Mouse (Mus musculus) liver, adult 2 months (tissue): Measurements from ENCODE around the gene Htra1. TPM values are rescaled to one million over a fixed set of nuclear protein-coding genes. Genes with fewer than 3 reads are reported as not detected.

Experiments
- DNase-seq: peaks from one replicate; pipeline ENCODE4 v3.0.0-alpha.2; 2011; ENCODE audit warnings: low read depth, low spot score; ENCODE audit errors: extremely low read depth
- H3K27ac ChIP-seq: fragments of 200-500 bp; replicated peaks from 2 replicates; pipeline ENCODE4 v1.5.1; 2012; ENCODE audit warnings: low read depth, mild to moderate bottlenecking, control low read depth, inconsistent platforms, low read length; ENCODE audit not compliant: insufficient read depth
- H3K27me3 ChIP-seq: fragments of 200-500 bp; 2 replicates; pipeline ENCODE4 v1.6.1; 2012; ENCODE audit warnings: mild to moderate bottlenecking, moderate library complexity, low read length, inconsistent platforms; ENCODE audit not compliant: control insufficient read depth, insufficient read depth
- H3K36me3 ChIP-seq: fragments of 200-500 bp; 2 replicates; pipeline ENCODE4 v1.6.1; 2012; ENCODE audit warnings: low read length, inconsistent platforms; ENCODE audit not compliant: control insufficient read depth, insufficient read depth
- H3K4me1 ChIP-seq: fragments of 200-500 bp; 2 replicates; pipeline ENCODE4 v1.6.1; 2011; ENCODE audit warnings: low read length; ENCODE audit not compliant: control insufficient read depth, insufficient read depth
- H3K4me3 ChIP-seq: fragments of 200-500 bp; 2 replicates; pipeline ENCODE4 v1.5.1; 2011; ENCODE audit warnings: low read depth, mild to moderate bottlenecking, control low read depth, low read length, moderate library complexity; ENCODE audit not compliant: insufficient read depth
- H3K79me2 ChIP-seq: fragments of 200-500 bp; 2 replicates; pipeline ENCODE4 v1.6.1; 2012; ENCODE audit warnings: inconsistent platforms, mild to moderate bottlenecking, low read length, moderate library complexity; ENCODE audit not compliant: control insufficient read depth, insufficient read depth
- H3K9ac ChIP-seq: fragments of 200-500 bp; 2 replicates; pipeline ENCODE4 v1.6.1; 2012; ENCODE audit warnings: low read depth, mild to moderate bottlenecking, control low read depth, inconsistent platforms, low read length
- CTCF ChIP-seq: fragments of 200-500 bp; IDR thresholded peaks from 2 replicates; pipeline ENCODE4 v1.5.1; 2011; ENCODE audit warnings: low read depth, low read length, control low read depth
- POLR2A ChIP-seq: fragments of 200-500 bp; IDR thresholded peaks from 2 replicates; pipeline ENCODE4 v1.6.1; 2011; ENCODE audit warnings: low read length, control low read depth; ENCODE audit not compliant: insufficient read depth; ENCODE audit errors: extremely low read depth
- WGBS: fragments of 180-500 bp; shearing (Covaris S2); methylation state at CpG from one replicate; pipeline ENCODE4 v1.1.7; 2018; 5-methylcytosine and 5-hydroxymethylcytosine counted together
- polyA plus RNA-seq: library from polyadenylated mRNA; depleted of rRNA; stranded (reverse); fragments of >200 nt; gene quantifications from 2 replicates; pipeline ENCODE4 v1.2.3, GENCODE M21; 2012
- total RNA-seq: library from RNA; depleted of rRNA; stranded (reverse); fragments of >200 nt; gene quantifications from 2 replicates; pipeline ENCODE4 v1.2.3, GENCODE M21; 2014

The Htra1 gene
- total and polyA plus RNA-seq, 2 experiments, result 2.6 to 3.2 TPM

DNA sequence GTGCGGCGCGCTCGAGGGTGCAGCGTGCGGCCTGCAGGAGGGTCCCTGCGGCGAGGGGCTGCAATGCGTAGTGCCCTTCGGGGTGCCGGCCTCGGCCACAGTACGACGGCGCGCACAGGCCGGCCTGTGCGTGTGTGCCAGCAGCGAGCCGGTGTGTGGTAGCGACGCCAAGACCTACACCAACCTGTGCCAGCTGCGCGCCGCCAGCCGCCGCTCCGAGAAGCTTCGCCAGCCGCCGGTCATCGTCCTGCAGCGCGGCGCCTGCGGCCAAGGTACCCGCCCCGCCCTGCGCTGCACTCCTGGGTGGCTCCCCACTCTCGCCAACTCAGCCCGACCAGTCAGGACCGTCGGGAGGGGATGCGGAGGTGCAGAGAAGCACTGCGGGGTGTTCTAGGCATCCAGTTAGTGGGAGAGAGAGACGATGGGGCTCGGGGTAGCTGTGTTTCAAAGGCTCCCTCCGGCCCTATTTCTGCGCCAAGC lies 601 bp downstream of the Htra1 start:
- peak overlapping the region; percentile 61; the same call in 1 of the 2 replicates for H3K4me3 ChIP-seq
- DNase-seq, result peak; percentile 40
- H3K27ac ChIP-seq, result no peak overlapping the region
- WGBS, result 1% methylated on average over 49 of the region's 49 CpGs
- H3K27me3 ChIP-seq, result peaks cover 9% of the 10 kb centered on the region
- H3K79me2 ChIP-seq, result no peaks in the 10 kb centered on the region
- no peaks in the 10 kb centered on the region for H3K36me3 ChIP-seq
- H3K9ac ChIP-seq, result peak overlapping the region; percentile 67
- TF ChIP-seq POLR2A (no peak), CTCF (no peak)
- H3K4me1 ChIP-seq, result peaks cover 5% of the 10 kb centered on the region; the same call in 1 of the 2 replicates

- DNase-seq, result no peak
- TF ChIP-seq CTCF, result no peak
- TF ChIP-seq POLR2A, result no peak
- H3K27me3 ChIP-seq, result peaks cover 9% of the 10 kb centered on the region
These were observed 1.4 kb downstream of the Htra1 start for GRCm38 (mm10) chr7:130937266-130937841.

DNA sequence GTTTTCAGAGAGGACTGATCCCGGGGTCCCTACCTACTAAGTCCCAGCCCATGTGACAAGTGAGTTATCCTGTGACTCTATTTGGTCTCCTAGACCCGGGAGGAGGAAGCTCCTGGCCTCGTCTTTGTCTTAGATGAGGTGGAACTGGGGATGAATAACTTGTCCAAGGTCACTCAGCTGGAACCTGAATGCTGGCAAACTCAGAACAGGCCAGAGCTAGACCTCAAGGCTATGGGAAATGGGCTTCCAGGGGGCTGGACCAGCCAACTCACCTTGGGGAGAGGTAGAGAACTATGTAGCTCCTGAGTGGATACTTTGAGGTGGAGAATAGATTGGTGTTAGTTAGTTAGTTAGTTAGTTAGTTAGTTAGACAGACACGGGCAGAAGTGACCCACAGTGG lies 2.1 kb downstream of the Htra1 start:
- WGBS, result 55% methylated on average over 4 of the region's 4 CpGs
- Histone ChIP-seq H3K4me3 (no peak overlapping the region), H3K9ac (no peak overlapping the region), H3K27ac (no peak overlapping the region), H3K27me3 (peaks cover 9% of the 10 kb centered on the region), H3K79me2 (no peaks in the 10 kb centered on the region), H3K4me1 (peaks cover 5% of the 10 kb centered on the region; the same call in 1 of the 2 replicates), H3K36me3 (no peaks in the 10 kb centered on the region)
- TF ChIP-seq POLR2A (no peak), CTCF (no peak)
- no peak for DNase-seq

More at GRCm38 (mm10) chr7:130937266-130937841, 1.4 kb downstream of the Htra1 start:
- Histone ChIP-seq H3K4me1 (peaks cover 5% of the 10 kb centered on the region; the same call in 1 of the 2 replicates), H3K36me3 (no peaks in the 10 kb centered on the region), H3K79me2 (no peaks in the 10 kb centered on the region), H3K4me3 (no peak overlapping the region), H3K9ac (no peak overlapping the region), H3K27ac (no peak overlapping the region)
- 25% methylated on average over 12 of the region's 12 CpGs for WGBS

GRCm38 (mm10) chr7:130938896-130939295 lies 3.0 kb downstream of the Htra1 start:
- no peak for TF ChIP-seq POLR2A
- TF ChIP-seq CTCF, result no peak
- peaks cover 9% of the 10 kb centered on the region for H3K27me3 ChIP-seq
- no peak overlapping the region for H3K27ac ChIP-seq
- H3K4me3 ChIP-seq, result no peak overlapping the region
- H3K4me1 ChIP-seq, result peaks cover 5% of the 10 kb centered on the region; the same call in 1 of the 2 replicates
- no peaks in the 10 kb centered on the region for H3K36me3 ChIP-seq
- WGBS, result 89% methylated on average over 8 of the region's 8 CpGs
- H3K79me2 ChIP-seq, result no peaks in the 10 kb centered on the region
- no peak overlapping the region for H3K9ac ChIP-seq
- DNase-seq, result no peak

DNA sequence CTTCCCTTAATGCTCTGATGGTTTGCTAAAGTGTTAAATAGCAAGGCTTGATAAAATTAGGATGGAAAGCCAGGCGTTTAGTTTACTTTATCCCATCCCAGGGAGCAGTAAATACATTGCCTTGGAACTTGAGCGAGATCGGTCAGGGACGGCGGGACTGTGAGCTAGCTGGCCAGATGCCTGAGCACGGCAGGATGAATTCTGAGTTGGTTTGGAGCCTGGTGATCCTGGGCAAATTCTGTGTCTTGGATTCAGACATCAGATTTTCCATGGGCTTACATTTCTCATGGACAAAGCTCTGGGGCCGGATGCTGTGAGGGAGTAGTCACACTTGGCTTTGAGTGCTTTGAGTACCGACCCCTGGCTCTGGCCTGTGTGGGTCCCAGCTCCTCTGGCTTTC lies 4.8 kb downstream of the Htra1 start:
- H3K27ac ChIP-seq, result no peak overlapping the region
- no peak for DNase-seq
- 73% methylated on average over 8 of the region's 8 CpGs for WGBS

DNA sequence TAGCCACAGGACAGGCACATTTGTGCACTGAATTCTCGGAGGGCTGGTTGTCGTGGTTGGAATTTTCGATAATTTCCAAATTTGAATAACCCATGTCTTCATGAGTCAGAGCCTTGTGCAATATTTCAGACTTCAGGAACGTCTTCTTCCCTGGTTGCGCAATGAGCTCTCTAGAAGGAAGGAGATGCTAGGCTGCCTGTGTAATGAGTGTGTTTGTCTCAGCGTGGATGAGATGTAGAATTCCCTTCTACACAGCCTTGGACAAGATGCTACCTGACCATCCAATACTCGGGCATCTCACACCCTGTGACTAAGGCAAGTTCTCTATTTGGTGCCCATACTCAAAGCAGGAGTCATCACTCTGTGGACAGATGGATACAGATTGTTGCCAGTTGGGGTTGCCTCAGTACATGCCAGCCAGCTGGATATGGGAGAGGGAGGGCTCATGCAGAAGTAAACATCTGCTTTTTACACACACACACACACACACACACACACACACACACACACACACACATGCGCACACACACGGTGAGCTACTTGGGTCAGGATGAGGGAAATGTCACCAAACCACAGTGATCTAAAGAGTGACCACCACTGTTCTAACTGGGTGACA lies 7.5 kb downstream of the Htra1 start:
- TF ChIP-seq CTCF (no peak), POLR2A (no peak)
- H3K36me3 ChIP-seq, result no peaks in the 10 kb centered on the region
- no peaks in the 10 kb centered on the region for H3K27me3 ChIP-seq
- no peaks in the 10 kb centered on the region for H3K4me1 ChIP-seq
- H3K27ac ChIP-seq, result no peak overlapping the region
- no peak overlapping the region for H3K4me3 ChIP-seq
- WGBS, result 85% methylated on average over 9 of the region's 9 CpGs
- H3K79me2 ChIP-seq, result no peaks in the 10 kb centered on the region
- DNase-seq, result no peak
- H3K9ac ChIP-seq, result no peak overlapping the region

More for the DNA sequence above, 4.8 kb downstream of the Htra1 start:
- H3K36me3 ChIP-seq, result no peaks in the 10 kb centered on the region
- no peaks in the 10 kb centered on the region for H3K79me2 ChIP-seq
- H3K4me1 ChIP-seq, result peaks cover 5% of the 10 kb centered on the region; the same call in 1 of the 2 replicates
- H3K4me3 ChIP-seq, result no peak overlapping the region
- H3K27me3 ChIP-seq, result peaks cover 9% of the 10 kb centered on the region
- TF ChIP-seq POLR2A (no peak), CTCF (no peak)
- no peak overlapping the region for H3K9ac ChIP-seq
